Mouse (Mus musculus): ENCODE measurements at regions not wholly inside any gene's neighbourhood (a gene's known extent, or its start where the extent isn't known, plus 50 kb on each side); places are given as distances from the start of the nearest gene placed in this dataset.

DNA sequence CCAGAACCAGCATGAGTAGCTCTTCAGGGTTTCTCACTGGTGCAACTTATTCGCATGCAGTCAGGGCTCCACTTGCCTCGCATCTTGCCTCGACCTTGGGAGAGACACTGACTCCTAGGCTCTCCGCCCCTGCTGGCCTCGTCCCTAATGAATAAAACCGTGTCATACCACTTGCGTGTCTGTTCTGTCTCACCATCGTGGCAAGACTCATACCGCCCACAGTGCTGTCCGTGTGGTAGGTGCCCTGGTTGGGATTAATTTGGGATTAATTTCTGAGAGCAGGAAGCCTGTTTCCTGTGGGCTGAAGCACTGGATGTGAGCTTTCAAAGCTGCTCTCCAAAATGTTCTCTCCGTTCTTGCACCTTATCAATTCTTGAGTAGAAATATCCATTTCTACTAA lies 144.7 kb downstream of the Rchy1 start:
- Histone ChIP-seq H3K36me3 (no peaks in the 10 kb centered on the region), H3K4me3 (no peak overlapping the region), H3K27ac (no peak overlapping the region), H3K4me1 (peaks cover 7% of the 10 kb centered on the region; the same call in 1 of the 2 replicates), H3K9me3 (replicated peaks) (no peaks in the 10 kb centered on the region), H3K27me3 (ENCODE audit: low read depth, poor library complexity, severe bottlenecking) (no peaks in the 10 kb centered on the region)
- DNase-seq (ENCODE audit: low spot score) = no peak
- WGBS = 86% methylated on average over 11 of the region's 11 CpGs

DNA sequence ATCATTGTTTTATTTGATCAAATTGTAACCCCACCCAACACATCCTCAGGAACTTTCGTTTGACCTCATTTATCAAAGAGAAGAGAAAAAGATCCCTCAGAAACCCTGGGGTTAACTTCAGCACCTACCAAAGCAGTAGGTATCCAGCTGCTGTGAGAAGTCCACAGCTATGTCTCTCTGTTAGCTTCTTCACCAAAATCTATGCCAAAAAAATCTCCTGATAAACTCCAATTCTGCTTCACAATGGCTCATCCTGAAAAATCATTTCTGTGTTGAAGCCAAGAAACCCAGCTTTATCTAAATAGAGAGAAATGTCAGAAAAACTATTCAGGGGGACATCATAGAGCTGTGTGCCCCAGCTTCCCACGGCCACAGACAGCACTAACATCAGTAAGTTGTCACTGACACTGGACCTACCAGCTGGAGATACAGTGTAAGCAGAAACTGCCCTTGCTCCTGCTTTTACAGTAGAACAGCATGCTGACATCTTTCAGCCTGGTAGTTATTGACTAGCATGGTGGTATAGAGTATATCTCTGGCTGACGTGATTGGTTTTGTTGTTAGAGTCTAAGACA lies 146.4 kb downstream of the Rchy1 start:
- Histone ChIP-seq H3K4me1 (peaks cover 3% of the 10 kb centered on the region; the same call in 1 of the 2 replicates), H3K27ac (no peak overlapping the region), H3K9me3 (replicated peaks) (no peaks in the 10 kb centered on the region), H3K27me3 (ENCODE audit: low read depth, poor library complexity, severe bottlenecking) (no peaks in the 10 kb centered on the region), H3K4me3 (no peak overlapping the region), H3K36me3 (no peaks in the 10 kb centered on the region)
- DNase-seq (ENCODE audit: low spot score) = no peak
- 88% methylated on average over 3 of the region's 3 CpGs for WGBS

DNA sequence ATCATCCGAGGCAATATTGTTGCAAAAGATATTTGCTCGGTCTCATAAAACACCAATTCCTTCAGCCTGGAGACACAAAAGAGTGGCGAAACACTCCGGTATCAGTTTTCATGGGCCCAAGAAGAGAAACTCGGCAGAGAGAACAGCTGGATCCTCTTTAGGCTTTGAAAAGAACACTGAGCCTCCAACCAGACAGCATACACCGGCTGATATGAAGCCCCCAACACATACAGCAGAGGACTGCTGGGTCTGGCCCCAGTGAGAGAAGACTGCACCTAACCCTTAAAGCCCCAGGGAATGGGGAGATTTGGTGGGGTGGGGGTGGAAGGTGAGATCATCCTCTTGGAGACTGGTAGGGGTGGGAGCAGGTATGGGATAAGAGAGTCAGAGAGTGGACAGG lies 147.9 kb downstream of the Rchy1 start:
- DNase-seq (ENCODE audit: low spot score) = no peak
- H3K9me3 ChIP-seq (replicated peaks) = no peaks in the 10 kb centered on the region
- H3K27ac ChIP-seq = no peak overlapping the region

DNA sequence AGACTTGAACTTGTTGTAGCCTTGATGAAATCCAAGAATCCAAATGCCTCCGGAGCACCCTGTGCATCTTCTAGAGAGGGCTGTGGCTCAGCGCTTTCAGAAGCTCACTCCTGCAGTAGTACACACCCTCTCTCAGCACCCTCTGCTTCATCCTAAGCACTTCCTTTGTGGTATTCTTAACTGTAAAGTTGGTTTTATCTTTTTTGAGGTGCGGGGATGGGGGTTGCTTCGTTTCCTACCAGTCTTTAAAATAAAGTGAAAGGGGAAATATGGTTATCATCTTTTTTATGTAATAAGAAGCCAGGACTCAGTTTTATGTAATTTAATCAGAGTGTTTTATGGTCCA lies 148.5 kb downstream of the Rchy1 start:
- H3K9me3 ChIP-seq (replicated peaks) = no peaks in the 10 kb centered on the region
- no peak for DNase-seq (ENCODE audit: low spot score)
- H3K4me3 ChIP-seq = no peak overlapping the region
- H3K4me1 ChIP-seq = peaks cover 3% of the 10 kb centered on the region; the same call in 1 of the 2 replicates
- no peak overlapping the region for H3K27ac ChIP-seq
- no peaks in the 10 kb centered on the region for H3K36me3 ChIP-seq
- WGBS = 82% methylated on average over 4 of the region's 4 CpGs
- no peaks in the 10 kb centered on the region for H3K27me3 ChIP-seq (ENCODE audit: low read depth, poor library complexity, severe bottlenecking)

More for the DNA sequence above, 147.9 kb downstream of the Rchy1 start:
- H3K36me3 ChIP-seq = no peaks in the 10 kb centered on the region
- H3K4me3 ChIP-seq = no peak overlapping the region
- H3K27me3 ChIP-seq (ENCODE audit: low read depth, poor library complexity, severe bottlenecking) = no peaks in the 10 kb centered on the region
- H3K4me1 ChIP-seq = peaks cover 3% of the 10 kb centered on the region; the same call in 1 of the 2 replicates
- WGBS = 74% methylated on average over 6 of the region's 6 CpGs

DNA sequence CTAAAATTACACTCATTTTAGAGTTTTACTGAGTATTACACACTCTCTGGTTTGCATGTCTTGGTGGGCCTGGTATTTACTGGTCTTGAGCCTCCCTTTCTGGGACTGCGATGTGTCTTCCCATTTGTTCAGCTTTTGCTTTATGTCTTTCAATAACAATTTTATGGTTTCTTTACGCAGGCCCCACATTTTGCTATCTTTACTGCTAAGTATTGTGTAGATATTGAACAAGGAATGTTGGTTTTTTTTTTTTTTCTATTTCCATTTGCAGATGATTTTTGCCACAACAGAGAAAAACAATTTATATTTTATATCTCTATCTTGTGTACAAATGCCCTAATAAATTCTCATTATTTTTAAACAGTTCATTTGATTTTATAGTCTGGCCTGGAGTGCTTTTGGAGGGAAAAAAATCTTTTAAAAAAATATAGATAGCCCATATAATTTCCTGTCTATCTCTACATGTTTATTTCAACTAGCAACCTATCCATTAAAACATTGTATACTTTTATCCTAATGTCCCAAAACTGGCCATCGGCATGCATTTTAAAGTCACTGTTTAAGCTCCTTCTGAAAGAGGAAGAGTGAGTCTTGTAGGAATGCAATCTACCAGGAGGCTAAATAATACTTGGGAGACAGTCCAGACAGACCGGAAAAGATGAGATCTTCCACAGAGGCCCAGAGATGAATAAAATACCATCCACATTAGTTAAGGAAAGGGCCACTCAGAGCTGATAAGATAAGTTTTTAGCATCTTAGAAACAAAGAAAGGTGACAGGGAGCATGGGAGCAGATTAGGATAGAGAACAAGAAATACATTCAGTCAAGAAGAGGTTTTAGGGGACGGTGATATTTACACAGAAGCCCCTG lies 149.1 kb downstream of the Rchy1 start:
- H3K4me3 ChIP-seq = no peak overlapping the region
- no peak overlapping the region for H3K27ac ChIP-seq
- H3K27me3 ChIP-seq (ENCODE audit: low read depth, poor library complexity, severe bottlenecking) = no peaks in the 10 kb centered on the region
- no peaks in the 10 kb centered on the region for H3K36me3 ChIP-seq
- H3K4me1 ChIP-seq = peaks cover 3% of the 10 kb centered on the region; the same call in 1 of the 2 replicates
- no peaks in the 10 kb centered on the region for H3K9me3 ChIP-seq (replicated peaks)
- no peak for DNase-seq (ENCODE audit: low spot score)
- WGBS = 91% methylated on average over 5 of the region's 5 CpGs

DNA sequence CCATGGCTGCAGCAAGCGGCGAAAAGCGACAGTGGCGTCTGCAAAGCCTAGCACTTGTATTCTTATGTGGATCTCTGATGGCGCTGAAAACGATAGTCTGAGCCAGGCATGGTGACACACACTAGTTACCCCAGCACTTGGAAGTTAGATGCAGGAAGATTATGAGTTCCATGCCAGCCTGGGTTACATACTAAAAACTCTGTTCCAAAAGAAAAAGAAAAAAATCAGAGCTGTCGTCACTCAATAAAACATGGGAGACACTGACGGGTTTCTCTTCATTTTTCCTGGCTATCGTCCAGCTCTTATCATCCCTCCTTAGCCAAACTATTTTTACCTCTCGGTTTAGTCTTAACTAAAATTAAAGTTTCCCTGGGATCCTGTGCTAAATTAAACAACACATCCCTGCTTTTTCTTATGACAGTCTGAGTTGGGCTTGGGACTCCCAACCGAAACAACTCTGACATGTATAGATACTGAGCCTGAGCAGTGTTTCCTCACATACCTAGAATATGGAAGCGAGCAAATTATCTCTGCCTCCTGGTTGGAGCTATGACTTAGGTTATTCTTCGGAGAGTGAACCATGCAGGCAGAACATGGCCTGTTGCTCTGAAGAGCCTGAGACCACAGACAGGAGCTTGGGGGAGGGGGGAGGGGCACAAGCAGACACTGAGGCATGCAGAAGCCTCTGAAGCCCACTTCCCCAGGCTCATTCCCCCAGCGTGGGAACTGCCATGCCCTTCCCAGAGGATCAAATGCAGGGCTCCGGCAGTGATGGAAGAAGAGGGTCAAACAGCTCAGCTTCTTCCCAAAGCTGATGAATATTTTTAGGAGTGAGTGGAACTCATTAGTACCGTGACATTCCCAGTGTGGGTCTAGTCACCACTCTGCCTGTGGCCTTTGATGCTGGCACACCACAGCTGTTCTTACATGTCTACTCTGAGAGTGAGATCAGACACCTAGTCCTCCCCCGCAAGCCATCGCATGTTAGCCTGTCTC lies 155.5 kb downstream of the Rchy1 start:
- no peaks in the 10 kb centered on the region for H3K36me3 ChIP-seq
- H3K4me1 ChIP-seq = peaks cover 6% of the 10 kb centered on the region
- H3K27me3 ChIP-seq (ENCODE audit: low read depth, poor library complexity, severe bottlenecking) = no peaks in the 10 kb centered on the region
- H3K9me3 ChIP-seq (replicated peaks) = no peaks in the 10 kb centered on the region
- no peak overlapping the region for H3K4me3 ChIP-seq
- no peak for DNase-seq (ENCODE audit: low spot score)
- H3K27ac ChIP-seq = no peak overlapping the region
- 71% methylated on average over 18 of the region's 18 CpGs for WGBS

DNA sequence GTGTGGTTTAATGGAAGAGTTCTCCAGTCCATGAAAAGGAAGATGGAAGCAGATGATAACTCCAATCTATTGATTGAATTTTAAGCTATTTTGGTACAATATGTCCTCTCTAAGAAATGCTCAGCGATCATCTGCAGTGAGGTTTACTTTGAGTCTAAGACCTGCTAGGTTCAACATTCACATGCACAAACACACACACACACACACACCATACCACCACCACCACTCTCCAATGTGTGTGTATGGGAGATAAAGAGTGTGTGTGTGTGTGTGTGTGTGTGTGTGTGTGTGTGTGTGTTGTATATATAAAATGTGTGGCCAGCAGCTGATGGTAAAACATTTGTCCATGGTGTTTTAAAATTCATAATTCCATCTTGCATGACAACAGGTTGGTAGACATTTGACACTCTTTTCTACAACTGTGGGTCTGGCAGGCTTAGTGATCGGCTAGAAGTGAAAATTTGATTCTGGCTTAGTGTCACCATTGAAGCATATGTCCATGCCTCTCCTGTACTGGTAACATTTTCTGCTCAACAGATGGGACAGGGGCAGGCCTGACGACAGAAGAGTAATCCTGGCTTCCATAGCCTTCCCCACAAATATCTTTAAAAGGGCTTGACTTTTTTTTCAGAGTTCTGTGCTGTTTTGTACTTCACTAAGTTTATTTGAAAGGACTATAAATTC lies 161.4 kb downstream of the Rchy1 start:
- Histone ChIP-seq H3K27ac (no peak overlapping the region), H3K27me3 (ENCODE audit: low read depth, poor library complexity, severe bottlenecking) (no peaks in the 10 kb centered on the region), H3K9me3 (replicated peaks) (no peaks in the 10 kb centered on the region), H3K36me3 (no peaks in the 10 kb centered on the region), H3K4me1 (no peaks in the 10 kb centered on the region), H3K4me3 (no peak overlapping the region)
- no peak for DNase-seq (ENCODE audit: low spot score)
- WGBS = 91% methylated on average over 3 of the region's 3 CpGs

DNA sequence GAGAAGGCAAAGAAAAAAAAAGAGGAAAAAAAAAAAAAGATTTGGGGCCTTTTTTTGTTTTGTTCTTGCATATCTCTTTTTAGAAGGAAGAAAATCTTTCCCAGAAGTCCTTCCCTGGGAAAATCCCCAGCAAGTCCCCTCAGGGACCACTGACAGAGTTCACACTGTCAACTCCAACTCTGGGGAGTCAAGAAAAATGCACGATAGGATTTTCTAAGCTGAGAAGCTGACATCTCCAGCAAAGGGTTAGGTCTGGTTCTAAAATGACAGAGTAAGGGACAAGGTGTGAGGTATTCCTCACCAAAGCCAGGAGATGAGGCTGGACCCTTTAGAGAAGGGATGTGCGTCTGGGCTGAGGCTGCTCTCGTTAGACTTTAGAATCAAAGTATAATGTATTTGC lies 165.5 kb downstream of the Rchy1 start:
- Histone ChIP-seq H3K36me3 (no peaks in the 10 kb centered on the region), H3K4me1 (no peaks in the 10 kb centered on the region), H3K9me3 (replicated peaks) (no peaks in the 10 kb centered on the region), H3K27me3 (ENCODE audit: low read depth, poor library complexity, severe bottlenecking) (no peaks in the 10 kb centered on the region), H3K4me3 (no peak overlapping the region), H3K27ac (no peak overlapping the region)
- no peak for DNase-seq (ENCODE audit: low spot score)
- WGBS = 90% methylated on average over 3 of the region's 3 CpGs

DNA sequence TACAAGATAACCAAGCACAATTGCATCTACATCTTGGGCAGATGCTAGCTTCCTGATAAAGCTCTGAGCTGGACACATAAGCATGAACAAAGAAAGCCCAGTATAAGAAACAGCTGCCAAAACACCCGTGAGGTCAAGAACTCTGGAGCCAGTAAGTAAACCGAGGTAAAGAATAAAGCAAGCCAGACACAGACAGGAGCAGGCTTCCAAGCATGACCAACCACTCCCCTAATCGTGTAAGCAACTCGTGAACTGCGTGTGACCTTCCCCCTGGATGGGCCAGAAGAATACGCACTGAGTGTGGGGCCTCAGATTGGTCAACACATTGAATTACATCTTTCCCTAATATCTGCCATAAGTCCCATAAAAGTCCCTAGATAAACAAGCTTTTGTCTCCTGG lies 170.1 kb downstream of the Rchy1 start:
- DNase-seq (ENCODE audit: low spot score) = no peak
- 76% methylated on average over 6 of the region's 6 CpGs for WGBS
- no peaks in the 10 kb centered on the region for H3K4me1 ChIP-seq
- no peak overlapping the region for H3K27ac ChIP-seq
- H3K27me3 ChIP-seq (ENCODE audit: low read depth, poor library complexity, severe bottlenecking) = no peaks in the 10 kb centered on the region
- H3K9me3 ChIP-seq (replicated peaks) = no peaks in the 10 kb centered on the region
- no peaks in the 10 kb centered on the region for H3K36me3 ChIP-seq
- no peak overlapping the region for H3K4me3 ChIP-seq

DNA sequence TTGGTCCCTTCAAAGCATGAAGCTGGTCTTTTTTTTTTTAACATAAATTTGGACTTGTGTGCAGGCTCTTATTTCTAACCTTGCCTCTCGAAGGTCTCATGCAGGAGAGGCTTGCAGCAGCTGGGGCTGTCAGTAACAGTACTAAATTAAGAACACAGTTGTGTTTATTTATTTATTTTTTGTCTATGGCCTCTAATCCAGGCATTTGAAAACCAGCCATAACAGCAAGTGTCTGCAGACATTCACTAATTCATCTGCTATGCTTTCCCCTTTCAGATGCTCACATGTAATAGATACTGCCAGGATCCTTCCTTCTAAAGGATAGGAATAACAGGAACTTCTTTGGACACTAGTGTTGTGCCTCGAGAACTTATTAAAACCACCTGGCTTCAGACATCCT lies 172.5 kb downstream of the Rchy1 start:
- Histone ChIP-seq H3K4me3 (no peak overlapping the region), H3K4me1 (no peaks in the 10 kb centered on the region), H3K27ac (no peak overlapping the region), H3K9me3 (replicated peaks) (no peaks in the 10 kb centered on the region), H3K27me3 (ENCODE audit: low read depth, poor library complexity, severe bottlenecking) (no peaks in the 10 kb centered on the region), H3K36me3 (no peaks in the 10 kb centered on the region)
- 38% methylated on average over 2 of the region's 2 CpGs for WGBS
- DNase-seq (ENCODE audit: low spot score) = no peak

DNA sequence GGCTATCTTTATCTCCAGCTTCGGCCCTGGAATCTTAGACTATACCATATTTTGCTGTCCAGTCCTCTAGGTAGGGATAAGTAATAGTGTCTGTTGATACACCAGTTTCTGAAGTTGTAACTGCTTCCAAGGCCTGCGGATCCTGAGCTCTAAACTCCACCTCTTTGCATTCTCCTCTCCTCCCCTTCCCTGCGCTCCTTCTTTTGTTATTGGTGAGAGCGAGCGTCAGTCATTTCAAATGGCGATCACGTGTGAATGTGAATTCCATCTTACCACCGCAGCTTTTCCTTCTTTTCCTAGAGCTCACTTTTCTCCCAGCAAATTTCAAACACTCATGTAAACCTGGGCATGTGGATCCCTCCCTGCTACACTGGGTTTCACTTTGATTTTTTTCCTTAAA lies 178.9 kb downstream of the Rchy1 start:
- no peaks in the 10 kb centered on the region for H3K27me3 ChIP-seq (ENCODE audit: low read depth, poor library complexity, severe bottlenecking)
- H3K4me3 ChIP-seq = no peak overlapping the region
- H3K9me3 ChIP-seq (replicated peaks) = no peaks in the 10 kb centered on the region
- DNase-seq (ENCODE audit: low spot score) = no peak
- no peaks in the 10 kb centered on the region for H3K36me3 ChIP-seq
- H3K27ac ChIP-seq = no peak overlapping the region
- no peaks in the 10 kb centered on the region for H3K4me1 ChIP-seq
- 93% methylated on average over 8 of the region's 8 CpGs for WGBS

DNA sequence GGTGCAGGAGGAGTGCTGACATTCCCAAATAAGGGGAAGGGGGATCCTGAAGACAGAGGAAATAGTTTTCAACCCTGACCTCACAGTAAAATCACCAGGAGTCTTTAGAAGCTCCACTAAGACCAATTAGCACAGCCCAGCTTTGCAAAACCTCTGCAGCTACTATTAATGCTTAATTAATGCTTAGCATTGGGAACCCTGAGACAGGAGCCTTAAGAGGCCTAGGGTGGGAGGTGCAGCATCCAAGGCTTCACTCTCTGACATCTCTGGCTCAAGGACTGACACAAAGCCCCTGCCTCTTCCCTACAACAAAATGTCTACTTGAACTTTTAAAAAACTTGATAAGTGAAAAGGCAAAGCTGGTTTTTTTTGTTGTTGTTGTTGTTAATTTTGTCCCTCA lies 185.9 kb downstream of the Rchy1 start:
- Histone ChIP-seq H3K27me3 (ENCODE audit: low read depth, poor library complexity, severe bottlenecking) (no peaks in the 10 kb centered on the region), H3K36me3 (no peaks in the 10 kb centered on the region), H3K9me3 (replicated peaks) (no peaks in the 10 kb centered on the region), H3K4me1 (0 out of 2 replicates have a peak, but pooled peaks cover 2% of the 10 kb centered on the region), H3K4me3 (no peak overlapping the region), H3K27ac (no peak overlapping the region)
- no peak for DNase-seq (ENCODE audit: low spot score)

All from limb, embryonic 10.5 days (tissue).